8 mouse cellular contexts compared by ENCODE assay signal in genomic region chr14:52118456-52118822, GRCm38 (mm10). TPM values are rescaled to one million over a fixed set of nuclear protein-coding genes. Genes with fewer than 3 reads are reported as not detected.
DNase-seq lines count a peak whose midpoint lies in the region; ATAC-seq lines count a peak whose summit lies in the region.

No protein-coding gene starts in this region.

- no peaks in the 10 kb centered on the region for H3K9me3 ChIP-seq in hindbrain, embryonic 12.5 days (replicated peaks)
- no peaks in the 10 kb centered on the region for H3K9me3 ChIP-seq in liver, embryonic 16.5 days (replicated peaks; ENCODE audit: control insufficient read depth, low read length)

- peak overlapping the region; percentile 72 for H3K9ac ChIP-seq in hindbrain, embryonic 12.5 days
- peak overlapping the region; percentile 36; the same call in 1 of the 2 replicates for H3K9ac ChIP-seq in liver, embryonic 16.5 days (ENCODE audit: low read depth, low read length)

- intact Hi-C loops in heart, postnatal 14 days (cut with DNase I) = loop anchor here (10.0 kb wide), 1 partner anchor 156 kb away; the partner anchor contains the start of genes Rab2b and Tox4

- H3K27me3 ChIP-seq in hindbrain, embryonic 12.5 days = no peaks in the 10 kb centered on the region
- peaks cover 10% of the 10 kb centered on the region for H3K27me3 ChIP-seq in liver, embryonic 16.5 days (ENCODE audit: control insufficient read depth, insufficient read depth, low read depth, low read length)

- H3K4me2 ChIP-seq in hindbrain, embryonic 12.5 days (replicated peaks) = peak overlapping the region; percentile 96
- peak overlapping the region; percentile 87 for H3K4me2 ChIP-seq in liver, embryonic 16.5 days (ENCODE audit: low read depth, low read length)

- H3K36me3 ChIP-seq in hindbrain, embryonic 12.5 days = no peaks in the 10 kb centered on the region
- no peaks in the 10 kb centered on the region for H3K36me3 ChIP-seq in liver, embryonic 16.5 days (ENCODE audit: control insufficient read depth, insufficient read depth)

- 0 out of 2 replicates have a peak, but pooled peaks cover 8% of the 10 kb centered on the region for H3K4me1 ChIP-seq in hindbrain, embryonic 12.5 days
- H3K4me1 ChIP-seq in liver, embryonic 16.5 days (ENCODE audit: control insufficient read depth, low read depth, low read length) = peaks cover 6% of the 10 kb centered on the region

- ATAC-seq in hindbrain, embryonic 12.5 days (ENCODE audit: low FRiP score) = peak; percentile 35
- peak; percentile 46; the same call in 1 of the 2 replicates for ATAC-seq in liver, embryonic 16.5 days (ENCODE audit: low read depth)

- peak overlapping the region; percentile 49 for H3K4me3 ChIP-seq in hindbrain, embryonic 12.5 days
- H3K4me3 ChIP-seq in liver, embryonic 16.5 days (ENCODE audit: low read depth, low read length) = peak overlapping the region; percentile 64

- DNase-seq in heart, adult 11 months = peak; percentile 27
- no peak for DNase-seq in heart, postnatal 14 days
- peak; percentile 45 for DNase-seq in MN1 (ENCODE audit: low spot score)
- no peak for DNase-seq in adrenal gland, postnatal 25 days
- DNase-seq in gastrocnemius, postnatal 10 days = no peak
- DNase-seq in c-Kit-positive CD71-positive TER-119-positive erythroid progenitor cells, embryonic 14.5 days (ENCODE audit: low spot score) = no peak

- WGBS in hindbrain, embryonic 12.5 days = 25% methylated on average over 8 of the region's 8 CpGs
- 4% methylated on average over 8 of the region's 8 CpGs for WGBS in liver, embryonic 16.5 days (ENCODE audit: insufficient replicate concordance)

- H3K27ac ChIP-seq in hindbrain, embryonic 12.5 days = peak overlapping the region; percentile 82; the same call in 1 of the 2 replicates
- H3K27ac ChIP-seq in liver, embryonic 16.5 days (ENCODE audit: low read length) = no peak overlapping the region

RNA-seq across cellular contexts. Expression of gene Rpgrip1, which starts 7.9 kb away (rescaled TPM):
- total RNA-seq in heart, postnatal 14 days (2021) = under 1 TPM; 0.17 to 0.53 TPM
- 53.6 and 58.4 TPM in 2 replicates for polyA plus RNA-seq in hindbrain, embryonic 12.5 days (2016; fragmentation: Nextera tagmentation; extraction: Ambion mirVana)
- 34.5 and 35.9 TPM in 2 replicates for polyA plus RNA-seq in liver, embryonic 16.5 days (2015; fragmentation: Nextera tagmentation; extraction: Ambion mirVana)
- total RNA-seq in adrenal gland, postnatal 25 days (2021) = 0.38 and 0.73 TPM in 2 replicates
- total RNA-seq in gastrocnemius, postnatal 10 days (2021) = under 1 TPM; 0.12 to 0.56 TPM

RNA-seq across cellular contexts. Expression of gene Hnrnpc, which starts 14.6 kb away (rescaled TPM):
- total RNA-seq in heart, postnatal 14 days (2021) = 100 to 1,000 TPM; 118 to 137 TPM
- polyA plus RNA-seq in hindbrain, embryonic 12.5 days (2016; fragmentation: Nextera tagmentation; extraction: Ambion mirVana) = 726 and 727 TPM in 2 replicates
- 202 and 237 TPM in 2 replicates for polyA plus RNA-seq in liver, embryonic 16.5 days (2015; fragmentation: Nextera tagmentation; extraction: Ambion mirVana)
- total RNA-seq in adrenal gland, postnatal 25 days (2021) = 235 and 281 TPM in 2 replicates
- total RNA-seq in gastrocnemius, postnatal 10 days (2021) = 100 to 1,000 TPM; 108 to 122 TPM

Comparison
In these comparisons a context has a peak if more than half of its experiments do, and no peak if none do; other contexts are left out.
1. DNase-seq: peak in heart, adult 11 months (single experiment) and MN1 (single experiment); none in heart, postnatal 14 days (0 of 2), adrenal gland, postnatal 25 days (single experiment), gastrocnemius, postnatal 10 days (single experiment) and c-Kit-positive CD71-positive TER-119-positive erythroid progenitor cells, embryonic 14.5 days (single experiment).